Mouse (Mus musculus): ENCODE measurements around the gene Trim63. TPM values are rescaled to one million over a fixed set of nuclear protein-coding genes. Genes with fewer than 3 reads are reported as not detected.

Trim63 gene
- polyA plus RNA-seq, 1 experiment from 2014 or later: 0.13 TPM

DNA sequence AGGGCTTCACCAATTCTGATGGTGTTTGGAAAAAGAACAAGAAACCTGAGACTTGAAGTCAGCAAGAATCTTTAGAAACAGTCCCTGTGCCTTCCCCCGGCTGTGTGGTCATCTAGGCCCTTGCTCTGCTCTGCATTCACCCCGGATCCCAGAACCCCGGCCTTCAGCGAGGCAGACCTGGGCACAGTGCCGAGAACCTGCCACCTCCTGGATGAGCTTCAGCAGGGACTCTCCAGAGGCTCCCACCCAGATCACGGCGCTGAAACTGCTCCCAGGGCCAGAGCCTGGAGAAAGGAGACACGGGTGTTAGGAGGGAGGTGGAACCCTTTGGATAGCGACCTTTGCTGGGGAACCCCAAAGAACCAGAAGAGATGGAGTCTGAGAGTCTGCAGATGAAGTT is 47.2 kb downstream of the Trim63 start:
- no peak overlapping the region for H3K9ac ChIP-seq (ENCODE audit: low read length)
- no peaks in the 10 kb centered on the region for H3K36me3 ChIP-seq (ENCODE audit: control insufficient read depth, insufficient read depth, low read length)
- H3K27me3 ChIP-seq (ENCODE audit: control insufficient read depth, insufficient read depth, low read length): peaks cover 4% of the 10 kb centered on the region
- H3K4me3 ChIP-seq (ENCODE audit: low read depth, low read length): no peak overlapping the region
- no peaks in the 10 kb centered on the region for H3K4me1 ChIP-seq (replicated peaks; ENCODE audit: control insufficient read depth, insufficient read depth, low read length)
- DNase-seq (ENCODE audit: low spot score) (no peak), ATAC-seq (replicated peaks; ENCODE audit: low FRiP score) (no peak)
- no peak overlapping the region for H3K27ac ChIP-seq (ENCODE audit: low read depth, low read length)
- H3K9me3 ChIP-seq (ENCODE audit: control insufficient read depth, low read length): no peaks in the 10 kb centered on the region
- no peak overlapping the region for H3K4me2 ChIP-seq (ENCODE audit: low read depth, low read length, severe bottlenecking)
- WGBS: 77% methylated on average over 9 of the region's 9 CpGs

- no peak overlapping the region for H3K9ac ChIP-seq (ENCODE audit: low read length)
- 25% methylated on average over 9 of the region's 9 CpGs for WGBS
- ATAC-seq (replicated peaks; ENCODE audit: low FRiP score) (no peak), DNase-seq (ENCODE audit: low spot score) (no peak)
- H3K27ac ChIP-seq (ENCODE audit: low read depth, low read length): no peak overlapping the region
- no peaks in the 10 kb centered on the region for H3K9me3 ChIP-seq (ENCODE audit: control insufficient read depth, low read length)
- H3K4me1 ChIP-seq (replicated peaks; ENCODE audit: control insufficient read depth, insufficient read depth, low read length): no peaks in the 10 kb centered on the region
- peaks cover 2% of the 10 kb centered on the region; the same call in 1 of the 2 replicates for H3K27me3 ChIP-seq (ENCODE audit: control insufficient read depth, insufficient read depth, low read length)
- H3K4me3 ChIP-seq (ENCODE audit: low read depth, low read length): no peak overlapping the region
- no peak overlapping the region for H3K4me2 ChIP-seq (ENCODE audit: low read depth, low read length, severe bottlenecking)
- H3K36me3 ChIP-seq (ENCODE audit: control insufficient read depth, insufficient read depth, low read length): no peaks in the 10 kb centered on the region
Measured at GRCm38 (mm10) chr4:134362586-134362985, 47.7 kb downstream of the Trim63 start.

GRCm38 (mm10) chr4:134365280-134365679 is 50.4 kb downstream of the Trim63 start:
- ATAC-seq (replicated peaks; ENCODE audit: low FRiP score): no peak
- DNase-seq (ENCODE audit: low spot score): no peak
- H3K9me3 ChIP-seq (ENCODE audit: control insufficient read depth, low read length): no peaks in the 10 kb centered on the region
- no peak overlapping the region for H3K9ac ChIP-seq (ENCODE audit: low read length)
- no peak overlapping the region for H3K4me2 ChIP-seq (ENCODE audit: low read depth, low read length, severe bottlenecking)
- H3K36me3 ChIP-seq (ENCODE audit: control insufficient read depth, insufficient read depth, low read length): no peaks in the 10 kb centered on the region
- WGBS: 49% methylated on average over 5 of the region's 5 CpGs
- H3K4me3 ChIP-seq (ENCODE audit: low read depth, low read length): no peak overlapping the region
- H3K4me1 ChIP-seq (replicated peaks; ENCODE audit: control insufficient read depth, insufficient read depth, low read length): no peaks in the 10 kb centered on the region; the same call in 1 of the 2 replicates
- H3K27me3 ChIP-seq (ENCODE audit: control insufficient read depth, insufficient read depth, low read length): peaks cover 10% of the 10 kb centered on the region
- no peak overlapping the region for H3K27ac ChIP-seq (ENCODE audit: low read depth, low read length)

- Histone ChIP-seq H3K27ac (ENCODE audit: low read depth, low read length) (no peak overlapping the region), H3K4me1 (replicated peaks; ENCODE audit: control insufficient read depth, insufficient read depth, low read length) (peaks cover 7% of the 10 kb centered on the region), H3K4me3 (ENCODE audit: low read depth, low read length) (peak overlapping the region; percentile 3; the same call in 1 of the 2 replicates), H3K4me2 (ENCODE audit: low read depth, low read length, severe bottlenecking) (peak overlapping the region; percentile 67), H3K27me3 (ENCODE audit: control insufficient read depth, insufficient read depth, low read length) (peaks cover 30% of the 10 kb centered on the region), H3K9ac (ENCODE audit: low read length) (no peak overlapping the region), H3K9me3 (ENCODE audit: control insufficient read depth, low read length) (no peaks in the 10 kb centered on the region), H3K36me3 (ENCODE audit: control insufficient read depth, insufficient read depth, low read length) (no peaks in the 10 kb centered on the region)
- 1% methylated on average over 18 of the region's 18 CpGs for WGBS
- ATAC-seq (replicated peaks; ENCODE audit: low FRiP score) (no peak), DNase-seq (ENCODE audit: low spot score) (no peak)
Measured at GRCm38 (mm10) chr4:134370649-134371221, 55.8 kb downstream of the Trim63 start.

GRCm38 (mm10) chr4:134371316-134371855 is 56.5 kb downstream of the Trim63 start:
- H3K36me3 ChIP-seq (ENCODE audit: control insufficient read depth, insufficient read depth, low read length): no peaks in the 10 kb centered on the region
- no peak overlapping the region for H3K27ac ChIP-seq (ENCODE audit: low read depth, low read length)
- no peaks in the 10 kb centered on the region for H3K9me3 ChIP-seq (ENCODE audit: control insufficient read depth, low read length)
- H3K27me3 ChIP-seq (ENCODE audit: control insufficient read depth, insufficient read depth, low read length): peaks cover 30% of the 10 kb centered on the region
- WGBS: 0% methylated on average over 17 of the region's 17 CpGs
- H3K9ac ChIP-seq (ENCODE audit: low read length): no peak overlapping the region
- DNase-seq (ENCODE audit: low spot score) (no peak), ATAC-seq (replicated peaks; ENCODE audit: low FRiP score) (no peak)
- H3K4me3 ChIP-seq (ENCODE audit: low read depth, low read length): peak overlapping the region; percentile 34; the same call in 1 of the 2 replicates
- H3K4me2 ChIP-seq (ENCODE audit: low read depth, low read length, severe bottlenecking): peak overlapping the region; percentile 67
- peaks cover 7% of the 10 kb centered on the region for H3K4me1 ChIP-seq (replicated peaks; ENCODE audit: control insufficient read depth, insufficient read depth, low read length)

- Histone ChIP-seq H3K27me3 (ENCODE audit: control insufficient read depth, insufficient read depth, low read length) (peaks cover 30% of the 10 kb centered on the region), H3K4me1 (replicated peaks; ENCODE audit: control insufficient read depth, insufficient read depth, low read length) (peaks cover 7% of the 10 kb centered on the region), H3K9me3 (ENCODE audit: control insufficient read depth, low read length) (no peaks in the 10 kb centered on the region), H3K27ac (ENCODE audit: low read depth, low read length) (no peak overlapping the region), H3K4me3 (ENCODE audit: low read depth, low read length) (peak overlapping the region; percentile 34), H3K36me3 (ENCODE audit: control insufficient read depth, insufficient read depth, low read length) (no peaks in the 10 kb centered on the region), H3K9ac (ENCODE audit: low read length) (0 out of 2 replicates have a peak overlapping the region, but pooled peaks have one; percentile 4), H3K4me2 (ENCODE audit: low read depth, low read length, severe bottlenecking) (peak overlapping the region; percentile 67)
- WGBS: 0% methylated on average over 16 of the region's 16 CpGs
- DNase-seq (ENCODE audit: low spot score) (peak; percentile 83), ATAC-seq (replicated peaks; ENCODE audit: low FRiP score) (peak; percentile 67)
Measured at GRCm38 (mm10) chr4:134372294-134372747, 57.4 kb downstream of the Trim63 start.

- no peak for ATAC-seq (replicated peaks; ENCODE audit: low FRiP score)
- Histone ChIP-seq H3K27me3 (ENCODE audit: control insufficient read depth, insufficient read depth, low read length) (peaks cover 30% of the 10 kb centered on the region), H3K4me3 (ENCODE audit: low read depth, low read length) (no peak overlapping the region), H3K4me2 (ENCODE audit: low read depth, low read length, severe bottlenecking) (no peak overlapping the region), H3K9me3 (ENCODE audit: control insufficient read depth, low read length) (no peaks in the 10 kb centered on the region), H3K27ac (ENCODE audit: low read depth, low read length) (no peak overlapping the region), H3K4me1 (replicated peaks; ENCODE audit: control insufficient read depth, insufficient read depth, low read length) (peaks cover 7% of the 10 kb centered on the region), H3K9ac (ENCODE audit: low read length) (no peak overlapping the region), H3K36me3 (ENCODE audit: control insufficient read depth, insufficient read depth, low read length) (no peaks in the 10 kb centered on the region)
- DNase-seq (ENCODE audit: low spot score): no peak
- WGBS: 78% methylated on average over 8 of the region's 8 CpGs
Measured at GRCm38 (mm10) chr4:134373295-134373694, 58.4 kb downstream of the Trim63 start.

- H3K36me3 ChIP-seq (ENCODE audit: control insufficient read depth, insufficient read depth, low read length): no peaks in the 10 kb centered on the region
- no peak overlapping the region for H3K27ac ChIP-seq (ENCODE audit: low read depth, low read length)
- H3K9me3 ChIP-seq (ENCODE audit: control insufficient read depth, low read length): no peaks in the 10 kb centered on the region
- peaks cover 7% of the 10 kb centered on the region; the same call in 1 of the 2 replicates for H3K4me1 ChIP-seq (replicated peaks; ENCODE audit: control insufficient read depth, insufficient read depth, low read length)
- H3K4me3 ChIP-seq (ENCODE audit: low read depth, low read length): no peak overlapping the region
- no peak overlapping the region for H3K4me2 ChIP-seq (ENCODE audit: low read depth, low read length, severe bottlenecking)
- ATAC-seq (replicated peaks; ENCODE audit: low FRiP score): no peak
- DNase-seq (ENCODE audit: low spot score): no peak
- no peak overlapping the region for H3K9ac ChIP-seq (ENCODE audit: low read length)
- 68% methylated on average over 1 of the region's 1 CpGs for WGBS
- peaks cover 30% of the 10 kb centered on the region for H3K27me3 ChIP-seq (ENCODE audit: control insufficient read depth, insufficient read depth, low read length)
Measured at GRCm38 (mm10) chr4:134374306-134374705, 59.4 kb downstream of the Trim63 start.

Measured in forebrain, embryonic 11.5 days (tissue).